Mouse (Mus musculus): ENCODE measurements around the gene Zfp146. TPM values are rescaled to one million over a fixed set of nuclear protein-coding genes. Genes with fewer than 3 reads are reported as not detected.

Gene Zfp146
- polyA plus RNA-seq, 1 experiment from 2014 or later, result 18.4 TPM

GRCm38 (mm10) chr7:30116076-30116475, 53.5 kb downstream of the Zfp146 start:
- H3K9me3 ChIP-seq, result no peaks in the 10 kb centered on the region
- H3K27ac ChIP-seq (replicated peaks), result no peak overlapping the region
- H3K4me1 ChIP-seq, result peaks cover 2% of the 10 kb centered on the region
- no peak overlapping the region for H3K4me2 ChIP-seq (replicated peaks)
- no peaks in the 10 kb centered on the region for H3K27me3 ChIP-seq
- no peaks in the 10 kb centered on the region for H3K36me3 ChIP-seq
- no peak overlapping the region for H3K4me3 ChIP-seq
- no peak for ATAC-seq (replicated peaks)
- WGBS, result 96% methylated on average over 5 of the region's 5 CpGs
- H3K9ac ChIP-seq (replicated peaks), result no peak overlapping the region

Other genes with a start within 250 kb of the Zfp146 start
- 19.7 and 25.1 TPM in 2 replicates for gene Zfp74, start 215.7 kb downstream of the Zfp146 start, polyA plus RNA-seq (2015; fragmentation: Nextera tagmentation; extraction: Ambion mirVana)
- 5.0 and 5.5 TPM in 2 replicates for gene Zfp568, start 185.8 kb downstream of the Zfp146 start, polyA plus RNA-seq (2015; fragmentation: Nextera tagmentation; extraction: Ambion mirVana)
- gene Zfp14, start 118.4 kb downstream of the Zfp146 start, polyA plus RNA-seq (2015; fragmentation: Nextera tagmentation; extraction: Ambion mirVana), result 12.1 and 14.3 TPM in 2 replicates
- gene Zfp82, start 96.8 kb downstream of the Zfp146 start, polyA plus RNA-seq (2015; fragmentation: Nextera tagmentation; extraction: Ambion mirVana), result 14.3 and 14.7 TPM in 2 replicates
- gene Gm26920, start 79.3 kb downstream of the Zfp146 start, polyA plus RNA-seq (2015; fragmentation: Nextera tagmentation; extraction: Ambion mirVana), result 2.3 and 2.4 TPM in 2 replicates
- gene Zfp566, start 79.2 kb downstream of the Zfp146 start, polyA plus RNA-seq (2015; fragmentation: Nextera tagmentation; extraction: Ambion mirVana), result 21.0 and 22.5 TPM in 2 replicates
- 112 and 122 TPM in 2 replicates for gene Zfp260, start 75.0 kb downstream of the Zfp146 start, polyA plus RNA-seq (2015; fragmentation: Nextera tagmentation; extraction: Ambion mirVana)
- gene Zfp382, start 47.8 kb downstream of the Zfp146 start, polyA plus RNA-seq (2015; fragmentation: Nextera tagmentation; extraction: Ambion mirVana), result 24.9 and 25.5 TPM in 2 replicates
- 3.3 and 4.2 TPM in 2 replicates for gene Cox7a1, start 14.4 kb upstream of the Zfp146 start, polyA plus RNA-seq (2015; fragmentation: Nextera tagmentation; extraction: Ambion mirVana)
- gene Capns1, start 29.1 kb upstream of the Zfp146 start, polyA plus RNA-seq (2015; fragmentation: Nextera tagmentation; extraction: Ambion mirVana), result 62.5 and 67.8 TPM in 2 replicates
- gene Polr2i, start 62.2 kb upstream of the Zfp146 start, polyA plus RNA-seq (2015; fragmentation: Nextera tagmentation; extraction: Ambion mirVana), result 173 and 193 TPM in 2 replicates
- 352 and 364 TPM in 2 replicates for gene Tbcb, start 62.5 kb upstream of the Zfp146 start, polyA plus RNA-seq (2015; fragmentation: Nextera tagmentation; extraction: Ambion mirVana)
- not detected in 2 replicates for gene Ovol3, start 66.0 kb upstream of the Zfp146 start, polyA plus RNA-seq (2015; fragmentation: Nextera tagmentation; extraction: Ambion mirVana)
- 0.66 and 1.1 TPM in 2 replicates for gene Thap8, start 110.3 kb upstream of the Zfp146 start, polyA plus RNA-seq (2015; fragmentation: Nextera tagmentation; extraction: Ambion mirVana)
- gene Wdr62, start 110.7 kb upstream of the Zfp146 start, polyA plus RNA-seq (2015; fragmentation: Nextera tagmentation; extraction: Ambion mirVana), result 7.3 and 8.8 TPM in 2 replicates
- gene Clip3, start 122.0 kb upstream of the Zfp146 start, polyA plus RNA-seq (2015; fragmentation: Nextera tagmentation; extraction: Ambion mirVana), result 117 and 120 TPM in 2 replicates
- gene Alkbh6, start 139.0 kb upstream of the Zfp146 start, polyA plus RNA-seq (2015; fragmentation: Nextera tagmentation; extraction: Ambion mirVana), result 99.6 and 102 TPM in 2 replicates
- gene Syne4, start 145.1 kb upstream of the Zfp146 start, polyA plus RNA-seq (2015; fragmentation: Nextera tagmentation; extraction: Ambion mirVana), result 7.3 and 9.0 TPM in 2 replicates
- not detected in 2 replicates for gene E130208F15Rik, start 152.0 kb upstream of the Zfp146 start, polyA plus RNA-seq (2015; fragmentation: Nextera tagmentation; extraction: Ambion mirVana)
- gene Sdhaf1, start 154.1 kb upstream of the Zfp146 start, polyA plus RNA-seq (2015; fragmentation: Nextera tagmentation; extraction: Ambion mirVana), result 22.1 and 22.5 TPM in 2 replicates
- 11.2 and 12.3 TPM in 2 replicates for gene Lrfn3, start 193.0 kb upstream of the Zfp146 start, polyA plus RNA-seq (2015; fragmentation: Nextera tagmentation; extraction: Ambion mirVana)
- 22.5 and 24.3 TPM in 2 replicates for gene Tyrobp, start 244.0 kb upstream of the Zfp146 start, polyA plus RNA-seq (2015; fragmentation: Nextera tagmentation; extraction: Ambion mirVana)

Measured in forebrain, embryonic 15.5 days (tissue).